Mouse (Mus musculus): ENCODE data around the gene H2al1a.

- TF ChIP-seq EP300 (IDR thresholded peaks at IDR 0.05; ENCODE audit: low read depth) (no peak), CTCF (IDR thresholded peaks at IDR 0.05; ENCODE audit: low read depth) (no peak)
Measured at GRCm38 (mm10) chrX:11345762-11346161, 46.7 kb downstream of the H2al1a start.

All from liver, embryonic 14.5 days (tissue).